Mouse (Mus musculus) liver, postnatal 0 days (tissue): ENCODE results near the gene Atp6ap1l. TPM values are rescaled to one million over a fixed set of nuclear protein-coding genes. Genes with fewer than 3 reads are reported as not detected.
"Not testable (repeated sequence)": the region's sequence is repeated elsewhere in the genome, so short reads cannot be mapped to it uniquely, and the experiment has no call there.

Experiments
- ATAC-seq: fragments of 200-750 bp; cut with Nextera tagmentation; 2 replicates; pipeline ENCODE4 v1.8.0; 2017; ENCODE audit warnings: mild to moderate bottlenecking, moderate library complexity
- DNase-seq: peaks from one replicate; pipeline ENCODE4 v3.0.0-alpha.2; 2016
- H3K27ac ChIP-seq: fragments of 300-500 bp; sonication (generic); 2 replicates; pipeline ENCODE4 v1.5.1; 2014; ENCODE audit warnings: antibody characterized with exemption, moderate library complexity, mild to moderate bottlenecking, low read depth
- H3K27me3 ChIP-seq: fragments of 300-500 bp; sonication (generic); 2 replicates; pipeline ENCODE4 v1.6.1; 2014; ENCODE audit warnings: low read length, control low read depth, mixed read lengths; ENCODE audit not compliant: insufficient read depth
- H3K36me3 ChIP-seq: fragments of 300-500 bp; sonication (generic); replicated peaks from 2 replicates; pipeline ENCODE4 v1.6.1; 2014; ENCODE audit warnings: mild to moderate bottlenecking, control low read depth, low read length, moderate library complexity, mixed read lengths; ENCODE audit not compliant: insufficient read depth
- H3K4me1 ChIP-seq: fragments of 300-500 bp; sonication (generic); 2 replicates; pipeline ENCODE4 v1.6.1; 2014; ENCODE audit warnings: antibody characterized with exemption, mild to moderate bottlenecking, control low read depth; ENCODE audit not compliant: insufficient read depth
- H3K4me2 ChIP-seq: fragments of 300-500 bp; sonication (generic); 2 replicates; pipeline ENCODE4 v1.6.1; 2014; ENCODE audit warnings: low read depth, mild to moderate bottlenecking, low read length, moderate library complexity, mixed read lengths
- H3K4me3 ChIP-seq: fragments of 300-500 bp; sonication (generic); 2 replicates; pipeline ENCODE4 v1.5.1; 2014; ENCODE audit warnings: low read depth, low read length
- H3K9ac ChIP-seq: fragments of 300-500 bp; sonication (generic); replicated peaks from 2 replicates; pipeline ENCODE4 v1.6.1; 2014; ENCODE audit warnings: mild to moderate bottlenecking, moderate library complexity
- H3K9me3 ChIP-seq: fragments of 300-500 bp; sonication (generic); 2 replicates; pipeline ENCODE4 v1.6.1; 2016; ENCODE audit warnings: mild to moderate bottlenecking, control low read depth, low read length, mixed read lengths
- CTCF ChIP-seq: sonication (generic); IDR thresholded peaks from 2 replicates; pipeline ENCODE4 v1.5.1; 2016; ENCODE audit warnings: antibody characterized with exemption, low read depth
- EP300 ChIP-seq: IDR thresholded peaks from 2 replicates; pipeline ENCODE4 v1.6.1; 2016; ENCODE audit warnings: antibody characterized with exemption, low read depth, mild to moderate bottlenecking
- WGBS: fragments of 180-500 bp; shearing (Covaris S2); extraction: QIAGEN DNeasy Blood & Tissue Kit; methylation state at CpG from one replicate; pipeline ENCODE4 v1.1.7; 2014; ENCODE audit not compliant: insufficient replicate concordance; 5-methylcytosine and 5-hydroxymethylcytosine counted together
- polyA plus RNA-seq: library from polyadenylated mRNA; unstranded; fragments of >200 nt; fragmentation: Nextera tagmentation; extraction: Ambion mirVana; gene quantifications from 2 replicates; pipeline ENCODE4 v1.2.1, GENCODE M21; 2015

Gene Atp6ap1l
- polyA plus RNA-seq, 1 experiment from 2014 or later, result 0.14 TPM

- WGBS, result 50% methylated on average over 5 of the region's 5 CpGs
- H3K27me3 ChIP-seq, result no peaks in the 10 kb centered on the region
- no peak overlapping the region for H3K4me2 ChIP-seq
- H3K9me3 ChIP-seq, result no peaks in the 10 kb centered on the region
- peaks cover 24% of the 10 kb centered on the region for H3K36me3 ChIP-seq
- H3K4me3 ChIP-seq, result no peak overlapping the region
- ATAC-seq, result no peak
- no peak for DNase-seq
- peaks cover 3% of the 10 kb centered on the region; the same call in 1 of the 2 replicates for H3K4me1 ChIP-seq
- H3K27ac ChIP-seq, result no peak overlapping the region
- no peak for TF ChIP-seq CTCF
- no peak for TF ChIP-seq EP300
- H3K9ac ChIP-seq, result no peak overlapping the region
Observed at GRCm38 (mm10) chr13:90926938-90927633, 21.9 kb upstream of the Atp6ap1l start.

- Histone ChIP-seq H3K4me1 (peaks cover 3% of the 10 kb centered on the region; the same call in 1 of the 2 replicates), H3K9me3 (no peaks in the 10 kb centered on the region), H3K4me3 (no peak overlapping the region), H3K36me3 (peaks cover 24% of the 10 kb centered on the region), H3K27ac (no peak overlapping the region), H3K9ac (no peak overlapping the region), H3K27me3 (no peaks in the 10 kb centered on the region), H3K4me2 (no peak overlapping the region)
- no peak for DNase-seq
- no peak for ATAC-seq
- TF ChIP-seq CTCF (no peak), EP300 (no peak)
- 54% methylated on average over 7 of the region's 7 CpGs for whole genome bisulfite sequencing
Observed at GRCm38 (mm10) chr13:90926125-90926765, 21.1 kb upstream of the Atp6ap1l start.

GRCm38 (mm10) chr13:90925191-90925590 lies 20.0 kb upstream of the Atp6ap1l start:
- Histone ChIP-seq H3K4me3 (no peak overlapping the region), H3K27ac (no peak overlapping the region), H3K9me3 (no peaks in the 10 kb centered on the region), H3K9ac (no peak overlapping the region), H3K36me3 (peaks cover 24% of the 10 kb centered on the region), H3K27me3 (no peaks in the 10 kb centered on the region), H3K4me2 (no peak overlapping the region), H3K4me1 (peaks cover 3% of the 10 kb centered on the region; the same call in 1 of the 2 replicates)
- DNase-seq (no peak), ATAC-seq (no peak)
- TF ChIP-seq EP300, result no peak
- no peak for TF ChIP-seq CTCF
- WGBS, result 84% methylated on average over 5 of the region's 5 CpGs

GRCm38 (mm10) chr13:90924072-90924471 lies 18.9 kb upstream of the Atp6ap1l start:
- peaks cover 3% of the 10 kb centered on the region; the same call in 1 of the 2 replicates for H3K4me1 ChIP-seq
- peak overlapping the region; percentile 87 for H3K4me3 ChIP-seq
- H3K27ac ChIP-seq, result peak overlapping the region; percentile 77; the same call in 1 of the 2 replicates
- no peak for ATAC-seq
- TF ChIP-seq CTCF, result no peak
- TF ChIP-seq EP300, result no peak
- no peaks in the 10 kb centered on the region for H3K27me3 ChIP-seq
- H3K36me3 ChIP-seq, result peaks cover 24% of the 10 kb centered on the region
- H3K9me3 ChIP-seq, result no peaks in the 10 kb centered on the region
- H3K9ac ChIP-seq, result peak overlapping the region; percentile 93
- peak overlapping the region; percentile 81 for H3K4me2 ChIP-seq
- WGBS, result 29% methylated on average over 9 of the region's 9 CpGs
- no peak for DNase-seq

GRCm38 (mm10) chr13:90923617-90924016 lies 18.5 kb upstream of the Atp6ap1l start:
- Histone ChIP-seq H3K36me3 (peaks cover 24% of the 10 kb centered on the region), H3K4me3 (peak overlapping the region; percentile 87), H3K27ac (peak overlapping the region; percentile 77), H3K4me2 (peak overlapping the region; percentile 81), H3K9ac (peak overlapping the region; percentile 93)
- DNase-seq, H3K4me1 ChIP-seq, ATAC-seq, H3K9me3 ChIP-seq, H3K27me3 ChIP-seq: not testable (repeated sequence)
- under 1% methylated on average over 13 of the region's 13 CpGs for WGBS

- Histone ChIP-seq H3K4me1 (peaks cover 3% of the 10 kb centered on the region; the same call in 1 of the 2 replicates), H3K4me2 (peak within 1 kb of the TSS; percentile 81), H3K27me3 (no peaks in the 10 kb centered on the region), H3K27ac (peak within 1 kb of the TSS; percentile 77), H3K36me3 (peaks cover 24% of the 10 kb centered on the region), H3K9me3 (no peaks in the 10 kb centered on the region), H3K9ac (peak within 1 kb of the TSS; percentile 93), H3K4me3 (peak within 1 kb of the TSS; percentile 87)
- TF ChIP-seq CTCF, result no peak
- peak; percentile 86 for TF ChIP-seq EP300
- WGBS, result 0% methylated on average over 57 of the region's 57 CpGs
- ATAC-seq (peak; percentile 97), DNase-seq (peak; percentile 94)
Observed at GRCm38 (mm10) chr13:90922751-90923612, 17.8 kb upstream of the Atp6ap1l start, which contains the start of gene Rps23. Gene Rps23 (plus strand): TSS chr13:90922958.
